Mouse (Mus musculus) testis, adult 2 months (tissue): Measurements from ENCODE around the gene Zfp358.

Experiments
- CTCF ChIP-seq: fragments of 200-500 bp; IDR thresholded peaks from 2 replicates; pipeline ENCODE4 v1.5.1; 2012; ENCODE audit warnings: low read depth, mild to moderate bottlenecking, inconsistent platforms, low read length, moderate library complexity; ENCODE audit not compliant: control insufficient read depth, insufficient read depth, insufficient replicate concordance
- POLR2A ChIP-seq: fragments of 200-500 bp; IDR thresholded peaks from 2 replicates; pipeline ENCODE4 v1.6.1; 2012; ENCODE audit warnings: low read depth, mild to moderate bottlenecking, inconsistent platforms, low read length, moderate library complexity; ENCODE audit not compliant: control insufficient read depth

GRCm38 (mm10) chr8:3530816-3531215, 37.9 kb downstream of the Zfp358 start:
- TF ChIP-seq POLR2A (no peak), CTCF (no peak)
